Mouse (Mus musculus): ENCODE results near the gene Cyth1.

Gene Cyth1

DNA sequence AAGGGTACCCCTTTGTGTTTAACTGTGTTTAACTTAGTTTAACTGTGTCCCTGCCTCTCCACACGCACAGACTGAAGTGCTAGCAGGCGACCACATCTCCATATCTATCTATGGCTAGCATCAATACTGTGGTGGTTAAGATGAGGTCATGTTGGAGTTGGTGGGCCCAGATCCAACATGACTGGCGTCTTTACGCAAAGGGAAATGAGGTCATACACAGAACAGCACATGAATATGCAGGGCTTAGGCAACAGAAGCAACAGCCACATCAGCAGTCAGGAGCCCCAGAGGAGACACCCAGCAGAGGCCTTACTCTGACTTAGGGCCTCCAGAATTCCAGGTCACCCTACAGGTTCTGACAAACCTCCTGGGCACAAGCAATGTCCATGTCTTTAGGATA lies 95.4 kb downstream of the Cyth1 start:
- DNase-seq (ENCODE audit: low spot score in 2 of 2): no peak

DNA sequence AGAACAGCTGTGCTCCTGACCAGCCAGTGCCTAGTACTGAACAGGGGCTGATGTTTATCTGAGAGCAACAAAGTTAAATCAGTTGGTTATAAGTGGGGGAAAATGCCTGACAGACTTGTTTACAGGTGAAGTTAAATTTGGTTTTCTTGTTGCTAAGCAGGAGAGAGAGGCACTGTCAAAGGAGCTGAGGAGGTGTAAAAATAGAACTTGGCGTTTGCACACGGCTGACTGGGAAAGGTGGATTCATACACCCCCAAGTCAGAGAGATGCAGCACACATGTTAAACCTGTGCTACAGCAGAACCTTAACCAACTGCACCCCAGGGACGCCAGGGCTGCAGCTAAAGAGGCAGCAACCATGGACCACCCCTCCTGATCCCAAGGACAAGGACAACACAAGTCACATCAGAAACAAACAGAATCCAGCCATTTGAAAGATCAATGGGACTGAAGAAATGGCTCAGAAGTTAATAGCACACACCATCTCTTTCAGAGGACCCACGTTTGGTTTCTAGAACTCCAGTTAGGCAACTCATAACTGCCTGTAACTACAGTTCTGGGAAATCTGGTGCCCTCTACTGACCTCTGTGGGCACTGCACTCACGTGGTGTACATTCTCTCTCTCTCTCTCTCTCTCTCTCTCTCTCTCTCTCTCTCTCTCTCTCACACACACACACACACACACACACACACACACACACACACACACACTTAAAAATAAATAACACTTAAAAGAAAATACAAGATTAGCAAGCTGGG lies 96.8 kb downstream of the Cyth1 start:
- DNase-seq (ENCODE audit: low spot score in 2 of 2): no peak

DNA sequence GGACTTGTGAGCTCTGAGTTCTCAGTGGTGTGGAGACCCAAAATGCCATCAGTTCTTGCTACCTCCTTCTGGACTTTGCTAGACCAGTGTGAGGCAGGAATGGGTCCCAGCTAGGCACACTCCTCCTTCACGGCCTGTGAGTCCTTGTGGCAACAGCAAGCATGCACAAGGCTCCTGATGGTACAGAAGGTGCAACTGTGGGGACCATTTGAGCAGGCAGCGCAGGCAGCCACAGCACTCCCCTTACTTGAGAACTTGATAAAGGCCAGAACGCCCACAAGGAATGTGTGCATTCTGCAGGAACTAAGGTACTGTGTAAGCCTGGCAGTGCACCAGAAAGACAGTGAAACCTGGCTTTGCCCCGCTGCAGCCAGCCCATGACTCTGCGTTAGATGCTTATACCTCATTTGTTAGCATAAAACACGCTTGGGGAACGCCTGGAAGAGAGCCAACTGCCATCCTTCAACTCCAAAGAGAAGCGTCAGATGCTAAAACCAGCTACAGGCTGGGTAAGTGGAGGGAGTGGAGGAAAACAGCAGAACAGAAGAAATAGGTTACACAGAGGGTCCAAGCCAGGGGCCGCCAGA lies 98.2 kb downstream of the Cyth1 start:
- no peak for DNase-seq (ENCODE audit: low spot score in 2 of 2)

DNA sequence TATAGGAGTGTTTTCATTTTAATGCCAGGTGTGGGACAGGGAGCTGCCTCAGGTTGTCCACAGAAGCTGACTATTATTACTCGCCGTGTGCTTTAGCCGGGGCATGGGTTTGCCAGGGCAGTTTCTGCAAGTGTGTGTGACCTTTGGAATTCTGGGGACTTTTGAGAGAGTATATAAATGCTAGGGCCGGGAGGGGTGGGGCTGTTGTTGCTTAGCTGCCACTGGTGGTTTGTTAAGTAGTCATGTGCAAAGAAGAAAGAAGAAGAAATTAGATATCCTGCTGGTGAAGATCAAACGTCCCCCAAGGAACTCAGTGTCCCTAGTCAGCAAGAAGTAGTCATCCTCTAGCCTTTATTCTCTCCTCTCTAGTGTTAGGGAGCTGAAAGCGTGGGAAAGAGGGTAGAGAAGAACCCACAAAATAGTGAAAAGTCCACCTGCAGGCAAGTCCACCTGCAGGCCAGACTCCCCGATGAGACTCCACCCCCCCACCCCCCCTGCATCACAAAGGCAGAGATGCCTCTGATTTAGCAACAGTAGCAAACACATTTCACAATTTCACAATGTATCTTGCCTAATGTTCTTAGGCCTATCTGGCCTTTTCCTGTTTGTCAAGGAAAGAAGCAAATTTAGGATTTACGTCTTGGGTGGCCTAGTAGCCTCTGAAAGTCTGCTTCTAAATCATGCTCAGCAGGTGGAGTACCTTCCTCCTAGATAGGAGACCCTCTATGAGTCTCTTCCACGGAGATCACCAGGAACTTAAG lies 100.3 kb downstream of the Cyth1 start:
- no peak for DNase-seq (ENCODE audit: low spot score in 2 of 2)

DNA sequence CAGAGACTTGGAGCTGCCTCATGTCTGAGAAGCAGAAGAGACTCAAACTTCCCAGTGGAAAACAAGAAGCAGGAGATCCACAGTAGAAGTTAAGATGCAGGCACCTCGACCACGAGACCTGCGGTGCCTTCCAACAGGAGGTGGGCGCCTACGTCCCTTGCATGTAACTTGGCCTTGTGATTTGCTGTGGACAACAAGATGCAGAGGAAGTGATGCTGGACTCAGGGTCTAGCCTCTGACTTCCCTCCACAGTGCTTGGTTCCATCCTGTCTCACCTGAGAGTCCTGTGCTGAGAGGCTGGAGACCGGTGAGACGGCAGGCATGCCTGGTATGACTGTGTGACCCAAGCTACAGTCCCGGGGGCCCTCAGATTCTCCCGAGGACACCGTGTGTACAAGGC lies 101.9 kb downstream of the Cyth1 start:
- peak; percentile 17 to 27 for DNase-seq (ENCODE audit: low spot score in 2 of 2)

DNA sequence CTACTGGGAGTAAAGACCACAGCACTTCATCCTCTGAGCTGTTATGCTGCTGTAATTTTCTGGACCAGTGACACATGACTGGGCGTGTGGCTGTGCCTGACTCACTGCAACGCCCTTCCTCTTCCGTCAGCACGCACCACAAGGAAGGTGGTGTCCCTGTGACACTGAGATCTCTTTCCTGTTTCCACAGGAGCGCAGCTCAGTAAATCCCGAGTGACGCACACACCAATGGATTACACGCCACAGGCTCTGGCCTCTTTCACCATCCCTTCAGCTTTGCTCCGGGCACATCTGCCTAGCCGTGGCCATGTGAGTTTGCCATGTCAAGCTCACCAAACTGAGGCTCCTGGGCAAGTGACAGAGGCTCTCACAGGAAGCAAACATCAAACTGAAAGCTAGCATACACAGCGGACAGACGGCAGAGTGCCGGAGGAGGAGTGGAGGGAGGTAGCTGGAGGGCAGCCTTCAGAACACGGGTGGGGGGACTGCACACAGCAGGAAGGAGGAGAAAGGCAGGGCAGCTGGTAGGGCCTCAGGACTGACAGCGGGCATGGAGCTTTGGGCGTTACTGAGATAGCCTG lies 102.5 kb downstream of the Cyth1 start:
- peak; percentile 87 to 88 for DNase-seq (ENCODE audit: low spot score in 2 of 2)

DNA sequence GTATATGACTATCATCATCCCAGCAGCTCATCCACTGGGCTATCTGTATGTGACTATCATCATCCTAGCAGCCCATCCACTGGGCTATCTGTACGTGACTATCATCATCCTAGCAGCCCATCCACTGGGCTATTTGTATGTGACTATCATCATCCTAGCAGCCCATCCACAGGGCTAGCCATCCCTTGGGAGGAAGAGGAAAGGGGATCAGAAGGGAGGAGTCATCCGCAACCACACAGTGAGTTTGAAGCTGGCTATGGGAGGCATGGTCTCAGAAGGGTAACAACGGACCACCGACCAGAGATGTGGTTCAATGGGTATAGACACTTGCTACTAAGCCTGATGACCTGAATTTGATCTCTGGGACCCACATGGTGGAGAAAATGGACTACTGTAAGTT lies 103.3 kb downstream of the Cyth1 start:
- DNase-seq (ENCODE audit: low spot score in 2 of 2): no peak

DNA sequence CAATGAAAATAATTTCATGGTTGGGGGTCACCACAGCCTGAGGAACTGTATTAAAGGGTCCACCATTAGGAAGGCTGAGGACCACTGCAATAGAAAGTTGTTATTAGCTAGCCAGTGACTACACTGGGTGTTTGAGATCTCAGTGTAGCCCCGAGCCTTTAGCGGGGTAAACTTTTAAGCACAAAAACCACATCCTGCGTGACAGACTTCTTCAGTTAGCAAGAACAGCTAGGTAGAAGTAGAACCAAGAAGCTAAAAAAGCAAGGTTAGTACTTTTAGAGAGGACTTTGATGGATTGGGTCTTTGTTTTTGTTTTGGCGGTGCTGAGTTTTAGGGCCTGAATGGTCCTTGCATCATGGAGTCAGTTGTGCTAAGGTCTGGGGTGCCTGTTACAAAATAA lies 104.7 kb downstream of the Cyth1 start:
- DNase-seq (ENCODE audit: low spot score in 2 of 2): peak; percentile 42 to 48

DNA sequence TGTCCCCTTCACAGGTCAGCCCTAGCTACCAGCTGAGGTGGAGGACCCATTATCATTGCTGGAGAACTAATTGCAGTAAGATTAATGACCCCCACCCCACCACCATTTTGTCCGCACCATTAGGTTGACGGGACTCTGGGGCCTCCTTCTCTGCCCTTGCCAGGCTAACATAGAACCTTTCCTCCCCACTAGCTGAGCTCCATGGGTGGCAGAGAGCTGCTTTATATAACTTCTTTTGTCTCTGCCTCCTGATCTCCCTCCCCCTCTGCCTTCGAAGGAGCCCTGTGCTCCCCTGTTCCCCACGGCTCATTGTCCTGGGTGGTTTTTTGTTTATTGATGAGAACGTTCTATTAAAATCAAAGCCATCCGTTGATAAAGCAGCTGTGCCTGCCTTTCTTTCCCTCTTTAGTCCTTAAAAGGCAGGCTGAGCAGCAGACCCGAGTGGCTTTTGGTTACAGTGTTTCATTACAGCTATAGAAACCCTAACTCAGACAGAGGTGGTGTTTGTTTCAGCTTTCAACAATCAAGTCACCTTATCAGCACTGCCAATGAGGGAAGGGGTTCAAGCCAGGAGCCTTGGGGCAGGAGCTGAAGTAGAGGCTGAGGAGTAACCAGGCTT lies 105.7 kb downstream of the Cyth1 start:
- DNase-seq (ENCODE audit: low spot score in 2 of 2): no peak

DNA sequence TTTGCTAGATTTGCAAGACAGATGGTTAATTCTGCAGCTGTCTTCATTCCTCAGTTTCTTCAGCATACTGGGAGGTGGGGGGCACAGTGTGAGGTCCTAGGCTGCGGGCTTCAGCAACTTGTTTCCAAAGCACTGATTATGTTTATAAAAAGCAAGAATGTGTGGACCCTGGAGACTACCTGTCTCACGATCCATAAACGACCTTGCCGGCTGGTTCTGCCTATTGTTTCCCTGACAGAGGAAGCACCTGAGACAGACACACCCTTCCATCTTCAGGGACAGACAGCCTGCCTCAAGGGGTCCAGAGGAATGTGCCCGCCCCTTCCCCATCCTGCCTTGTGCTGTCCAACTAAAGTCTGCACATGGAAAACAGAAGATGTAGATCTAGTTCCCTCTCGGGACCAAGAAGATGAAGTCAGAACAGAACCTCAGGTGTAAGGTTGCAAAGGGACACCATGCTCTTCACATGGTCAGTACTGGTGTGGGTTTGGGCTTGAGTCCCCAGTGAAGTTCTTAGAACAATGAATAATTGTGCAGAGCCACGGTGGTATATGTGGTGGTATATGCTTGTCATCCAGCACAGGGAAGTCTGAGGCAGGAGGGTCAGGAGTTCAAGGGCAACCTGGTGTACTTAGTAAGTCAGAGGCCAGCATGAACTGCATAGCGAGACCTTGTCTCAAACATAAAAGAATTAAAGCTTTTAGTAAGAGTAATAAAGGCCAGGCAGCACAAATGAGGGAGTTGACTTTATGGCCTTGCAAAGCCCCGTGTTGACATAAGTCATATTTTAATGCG lies 107.4 kb downstream of the Cyth1 start:
- no peak for DNase-seq (ENCODE audit: low spot score in 2 of 2)

DNA sequence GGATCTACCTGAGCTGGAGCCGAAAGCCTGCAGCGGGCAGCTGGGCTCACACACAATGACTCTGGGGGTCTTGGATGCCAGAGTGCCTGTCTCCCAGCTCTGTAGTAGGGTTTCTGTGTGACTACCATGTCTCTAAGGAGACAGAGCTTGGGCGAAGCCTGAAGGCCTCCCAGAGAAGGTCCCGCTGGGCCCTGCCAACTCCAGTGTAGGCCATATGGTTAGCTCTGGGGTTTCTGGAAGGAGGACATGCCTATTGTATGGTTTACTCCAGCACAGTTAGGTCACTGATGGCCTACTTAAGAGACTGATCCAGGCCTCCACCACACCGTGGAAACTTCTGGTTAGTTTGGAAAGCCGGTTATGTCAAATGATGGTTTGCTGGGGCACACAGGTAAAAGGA lies 110.0 kb downstream of the Cyth1 start:
- DNase-seq (ENCODE audit: low spot score in 2 of 2): no peak

DNA sequence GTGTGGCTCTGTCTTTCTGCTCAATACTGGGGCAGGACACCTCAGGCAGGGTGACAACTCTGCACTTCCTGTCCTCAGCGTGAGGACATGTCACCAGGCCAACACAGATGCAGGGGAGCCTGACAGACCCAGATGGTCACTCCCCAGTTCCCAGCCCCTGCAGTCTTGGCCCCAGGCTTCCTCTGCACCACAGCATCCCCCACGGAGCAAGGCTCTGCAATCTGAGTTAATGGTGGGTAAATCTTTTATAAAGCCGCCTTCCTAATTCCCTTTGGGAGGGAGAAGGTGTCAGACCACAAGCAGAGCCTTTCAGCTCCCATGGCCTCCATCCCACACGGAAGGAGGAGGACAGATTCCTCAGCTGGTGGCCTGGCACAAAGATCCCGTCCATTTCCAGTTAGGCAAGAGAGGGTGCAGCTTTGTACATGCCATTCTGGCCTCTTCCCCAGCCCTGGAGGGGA lies 112.2 kb downstream of the Cyth1 start:
- no peak for DNase-seq (ENCODE audit: low spot score in 2 of 2)

DNA sequence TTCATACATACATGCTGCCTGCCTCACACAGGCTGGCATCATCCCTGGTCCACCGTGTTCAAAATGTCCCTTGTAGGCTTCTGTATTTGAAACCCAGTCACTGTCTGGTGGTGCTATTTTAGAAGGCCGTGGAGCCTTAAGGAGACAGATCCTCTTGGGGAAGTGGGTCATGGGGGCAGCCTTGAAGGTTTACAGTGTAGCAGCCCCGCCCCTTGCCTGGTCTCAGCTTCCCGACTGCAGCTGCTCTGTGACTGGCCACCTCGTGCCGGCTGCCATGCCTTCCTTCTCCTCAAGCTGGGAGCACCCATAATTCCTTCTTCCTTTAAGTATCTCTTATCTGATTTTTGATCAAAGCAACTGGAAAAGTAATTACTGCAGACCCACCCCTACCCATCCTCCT lies 113.1 kb downstream of the Cyth1 start:
- no peak for DNase-seq (ENCODE audit: low spot score in 2 of 2)

DNA sequence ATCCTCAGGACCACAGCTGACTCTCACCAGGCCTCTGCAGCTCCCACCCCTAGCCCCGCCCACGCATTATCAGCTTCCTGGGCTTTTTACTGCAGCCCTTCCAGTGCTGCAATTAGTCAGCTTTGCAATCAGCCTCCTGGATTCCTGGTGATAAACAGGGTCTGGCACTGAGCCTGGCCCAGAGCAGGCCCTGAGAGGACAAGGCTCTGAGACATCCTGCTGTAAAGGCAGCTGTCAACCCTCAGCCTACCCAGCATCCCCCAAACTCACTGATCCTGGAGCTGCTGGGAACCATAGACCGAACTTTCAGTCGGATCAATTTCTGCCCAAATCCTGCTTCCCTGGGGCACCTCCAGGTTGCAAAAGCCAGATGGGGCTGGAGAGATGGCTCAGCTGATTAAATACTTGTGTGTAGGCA lies 114.6 kb downstream of the Cyth1 start:
- no peak for DNase-seq (ENCODE audit: low spot score in 2 of 2)

DNA sequence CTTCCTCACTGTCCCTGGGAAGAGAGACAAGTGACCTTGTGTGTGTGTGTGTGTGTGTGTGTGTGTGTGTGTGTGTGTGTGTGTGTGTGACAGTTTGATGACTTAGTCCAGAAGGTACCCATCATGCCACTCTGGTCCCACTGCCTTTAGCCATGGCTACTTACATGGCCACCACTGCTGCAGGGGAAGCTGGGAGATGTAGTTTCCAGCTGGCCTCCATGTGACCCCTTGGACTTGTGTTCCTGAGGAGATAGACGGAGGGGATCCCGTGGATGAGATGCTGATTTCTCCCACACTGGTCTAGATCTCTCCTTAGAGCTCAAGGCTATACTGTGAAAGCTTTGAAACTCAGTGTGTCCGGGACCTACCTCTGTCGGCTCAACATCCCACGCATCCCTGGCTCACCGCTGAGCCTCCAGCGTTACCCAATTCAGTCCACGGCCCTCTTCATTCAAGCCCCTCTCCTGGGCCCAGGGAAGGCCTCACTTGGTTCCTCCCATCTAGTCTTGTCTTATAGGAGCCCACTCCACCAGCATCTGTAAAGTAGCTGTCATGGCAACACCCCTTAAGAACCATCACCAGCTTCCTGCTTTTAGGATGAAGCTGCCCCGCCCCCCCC lies 115.2 kb downstream of the Cyth1 start:
- DNase-seq (ENCODE audit: low spot score in 2 of 2): no peak

DNA sequence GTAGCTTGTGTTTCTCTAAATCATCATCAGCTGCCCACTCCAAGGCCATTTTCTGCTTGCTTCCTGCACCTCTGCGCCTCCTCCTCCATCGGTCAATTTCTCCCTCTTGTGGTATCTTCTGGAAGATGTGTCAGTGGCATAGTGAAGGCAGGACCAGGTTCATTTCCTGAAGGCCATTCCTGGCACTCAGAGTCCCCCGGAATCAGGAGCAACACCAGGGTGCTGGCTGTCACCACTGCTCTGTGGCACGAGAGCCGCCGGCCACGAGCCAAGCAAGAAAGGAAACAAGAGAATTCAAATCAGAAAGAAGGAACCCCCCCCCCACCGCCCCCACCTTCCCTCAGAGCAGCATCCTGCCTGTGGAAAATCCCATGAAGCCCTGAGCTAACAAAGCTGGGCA lies 116.3 kb downstream of the Cyth1 start:
- DNase-seq (ENCODE audit: low spot score in 2 of 2): no peak

DNA sequence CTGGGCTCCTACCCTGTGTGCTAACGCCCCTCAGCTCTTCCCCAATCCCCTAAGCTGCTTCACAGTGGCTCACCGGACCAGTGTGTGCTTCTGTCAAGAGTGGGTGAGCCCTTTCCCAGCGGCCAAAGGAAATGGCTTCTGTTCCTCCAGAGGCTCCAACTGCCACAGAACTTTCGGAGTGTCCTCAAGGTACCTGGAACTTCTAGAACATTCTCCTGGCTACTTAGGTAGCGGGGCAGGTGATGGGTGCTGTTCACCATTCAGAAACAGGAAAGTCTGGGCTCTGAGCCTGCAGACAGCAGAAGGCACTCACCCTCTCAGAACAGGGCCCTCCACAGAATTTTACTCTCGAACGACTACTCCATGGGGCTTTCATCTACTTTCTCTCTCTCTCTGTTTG lies 117.9 kb downstream of the Cyth1 start, which contains the start of gene Dnah17:
Gene Dnah17, minus strand, starts transcription at position 101 of the 400 bp plus-strand sequence.
- no peak for DNase-seq (ENCODE audit: low spot score in 2 of 2)

DNA sequence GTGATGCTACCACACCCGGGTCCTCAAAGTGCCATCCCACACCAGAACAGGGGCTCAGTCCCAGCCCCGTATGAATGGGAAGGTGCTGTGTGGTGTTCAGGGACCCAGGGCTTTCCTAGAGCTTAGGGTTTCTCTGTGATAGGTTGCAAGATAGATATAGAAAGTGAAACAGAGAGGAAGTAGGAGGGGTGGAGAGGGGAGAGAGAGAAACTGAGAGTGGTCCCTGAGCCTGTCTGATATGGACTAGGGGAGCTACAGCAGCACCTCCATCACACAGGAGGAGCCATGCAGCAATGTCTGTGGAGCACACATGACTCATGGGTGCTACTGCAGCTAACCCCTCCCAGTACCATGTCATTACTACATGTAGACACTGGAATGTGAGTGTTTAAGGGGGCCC lies 118.6 kb downstream of the Cyth1 start:
- no peak for DNase-seq (ENCODE audit: low spot score in 2 of 2)

DNA sequence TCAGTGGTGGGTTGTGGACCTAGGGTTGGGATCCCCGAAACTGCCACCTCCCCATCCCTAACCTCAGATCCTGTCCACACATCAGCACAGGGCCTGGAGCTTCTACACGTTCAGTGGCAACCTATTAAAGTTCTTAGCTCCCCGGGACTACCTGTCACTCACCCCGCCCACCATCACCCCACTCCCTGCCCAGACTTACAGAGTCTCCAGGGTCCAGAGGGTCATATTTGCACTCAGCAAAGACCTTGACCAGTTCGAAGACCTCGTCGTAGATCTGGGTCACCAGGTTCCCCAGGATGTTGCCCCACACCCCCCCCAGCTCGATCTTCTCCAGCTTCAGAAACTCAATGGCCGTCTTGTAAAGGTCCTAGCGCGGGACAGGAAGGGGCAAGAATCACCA lies 126.8 kb downstream of the Cyth1 start:
- no peak for DNase-seq (ENCODE audit: low spot score in 2 of 2)

DNA sequence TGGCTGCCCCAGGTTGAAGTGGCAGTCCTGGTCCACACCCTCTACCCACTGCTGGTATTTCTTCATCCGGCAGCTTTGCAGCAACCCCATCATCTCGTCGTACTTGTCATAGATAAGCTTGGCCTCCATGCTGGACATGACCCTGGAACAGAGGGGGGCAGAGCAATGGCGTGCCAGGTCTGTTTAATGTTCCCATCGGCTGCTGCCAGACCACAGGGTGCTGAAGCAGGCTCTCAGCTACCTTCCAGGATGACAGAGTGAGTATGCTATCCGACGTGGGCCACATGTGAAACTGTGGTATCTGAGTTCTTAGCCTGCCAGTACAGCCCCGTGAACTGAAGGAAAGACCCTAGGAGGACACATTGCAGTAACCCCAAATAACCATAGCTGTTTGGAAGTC lies 129.6 kb downstream of the Cyth1 start:
- no peak for DNase-seq (ENCODE audit: low spot score in 2 of 2)

Measured in spleen, postnatal 36 days (tissue).